Mouse (Mus musculus) left cerebral cortex, postnatal 25 days (tissue): ENCODE results near the gene Map7d1. TPM values are rescaled to one million over a fixed set of nuclear protein-coding genes. Genes with fewer than 3 reads are reported as not detected.
A peak's percentile ranks its signal among the peaks of the same experiment; 100 is the strongest.

Source experiments
- DNase-seq, 2 experiments: peaks; one replicate each; pipeline ENCODE4 v3.0.0; 2022; ENCODE audit warnings: low spot score in 2 of 2, mixed read lengths in 1 of 2
- intact Hi-C: fragments of 180-260 bp; cut with DNase I; formaldehyde crosslinking; loops from one replicate; pipeline ENCODE4 v1.15.1; 2025
- total RNA-seq, 2 experiments: library from RNA; stranded (reverse); gene quantifications; 2 replicates each; pipeline ENCODE4 v1.2.3; 2021

Gene Map7d1
- total RNA-seq: 100 to 1,000 TPM; 253 to 255 TPM

DNA sequence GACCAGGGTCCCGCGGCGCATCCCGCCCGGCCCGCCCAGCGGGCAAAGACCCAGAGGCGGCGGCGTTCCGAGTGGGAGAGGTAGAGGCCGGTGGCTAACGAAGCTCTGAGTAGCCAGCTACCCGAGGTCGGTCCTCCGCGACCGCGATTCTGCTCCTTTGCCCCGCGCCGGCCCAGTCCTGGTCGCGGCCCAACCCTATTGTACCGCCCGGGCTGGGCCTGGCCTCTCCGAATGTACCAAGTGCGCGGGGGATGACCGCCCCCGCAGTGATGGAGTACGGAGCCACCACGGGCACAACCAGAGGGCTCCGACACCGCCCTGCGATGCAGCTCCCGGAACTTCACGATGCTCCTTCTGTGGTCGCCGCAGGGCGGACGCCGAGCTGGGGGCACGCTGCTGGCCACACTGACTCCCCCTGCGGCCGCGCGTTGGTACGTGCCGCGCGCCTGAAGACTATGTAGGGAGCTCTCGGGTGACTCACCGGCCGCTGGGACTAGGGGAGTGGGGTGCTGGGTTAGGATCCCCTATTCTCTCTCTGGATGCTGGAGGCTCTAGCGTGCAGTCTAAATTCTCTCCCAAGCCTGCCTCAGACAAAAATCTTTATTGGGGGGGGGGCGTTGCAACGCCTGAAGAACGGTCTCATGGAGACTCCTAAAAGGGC lies at the start of gene Map7d1:
Gene Map7d1 (minus strand): TSS at position 213 of the 661 bp plus-strand sequence.
- intact Hi-C loops: loop anchor here (5.0 kb wide), 1 partner anchor 154 kb away; the partner anchor contains the start of gene Stk40

GRCm38 (mm10) chr4:126305428-126305827 lies 49.3 kb upstream of the Map7d1 start:
- no peak for DNase-seq
- intact Hi-C loops: no loop called here

More for the DNA sequence above, at the start of gene Map7d1:
- DNase-seq: peak; percentile 87 to 90

- no peak for DNase-seq
- intact Hi-C loops: no loop called here
Measured at GRCm38 (mm10) chr4:126303877-126304276, 47.7 kb upstream of the Map7d1 start.

GRCm38 (mm10) chr4:126301584-126302309 lies 45.6 kb upstream of the Map7d1 start:
- intact Hi-C loops: no loop called here
- DNase-seq: no peak

- DNase-seq: no peak
- intact Hi-C loops: no loop called here
Measured at GRCm38 (mm10) chr4:126300916-126301583, 44.9 kb upstream of the Map7d1 start.

- intact Hi-C loops: no loop called here
Measured at GRCm38 (mm10) chr4:126296617-126297101, 40.5 kb upstream of the Map7d1 start.

GRCm38 (mm10) chr4:126295937-126296336 lies 39.8 kb upstream of the Map7d1 start:
- DNase-seq: no peak
- intact Hi-C loops: no loop called here

More at GRCm38 (mm10) chr4:126296617-126297101, 40.5 kb upstream of the Map7d1 start:
- peak in 1 of 2 experiments; percentile 37 for DNase-seq

DNA sequence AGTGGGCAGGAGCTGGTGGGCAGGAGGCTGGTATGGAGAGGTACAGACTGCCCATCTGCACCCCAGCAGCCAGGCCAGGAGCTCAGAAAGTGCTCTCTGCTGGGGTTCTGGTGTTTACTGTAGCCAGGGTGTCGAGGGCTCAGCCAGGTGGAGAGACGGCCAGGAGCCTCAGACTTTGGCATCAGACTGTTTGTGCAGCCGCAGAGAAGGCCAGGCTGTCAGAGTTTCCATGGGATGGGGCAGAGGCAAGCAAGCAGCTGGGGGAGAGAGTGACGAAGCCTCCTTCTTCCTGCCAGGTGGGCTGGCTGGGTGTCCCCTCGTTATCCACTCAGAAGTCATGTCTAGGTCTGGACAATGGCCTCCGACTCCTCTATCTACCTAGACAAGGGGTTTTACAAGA lies 39.0 kb upstream of the Map7d1 start:
- intact Hi-C loops: no loop called here

DNA sequence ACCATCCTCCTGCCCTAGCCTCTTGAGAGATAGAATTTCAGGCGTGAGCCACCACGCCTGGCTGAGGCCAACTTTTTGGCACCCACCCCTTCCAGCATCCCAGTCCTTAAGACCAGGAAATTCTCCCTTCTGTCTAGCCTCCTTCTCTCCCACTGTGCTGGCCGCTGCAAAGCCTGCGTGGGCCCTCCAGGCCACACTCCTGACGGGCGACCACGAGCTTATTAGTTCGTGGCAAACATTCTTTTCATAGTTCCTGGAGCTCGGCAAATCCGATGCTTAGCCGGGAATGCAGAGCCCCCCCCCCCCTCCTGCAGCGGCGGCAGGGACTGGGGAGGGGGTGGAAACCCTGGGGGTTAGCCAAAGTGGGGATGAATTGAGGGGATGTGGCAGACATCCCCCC lies 35.1 kb upstream of the Map7d1 start:
- intact Hi-C loops: no loop called here
- DNase-seq: no peak

More for the DNA sequence above, 39.0 kb upstream of the Map7d1 start:
- no peak for DNase-seq

- DNase-seq: no peak
- intact Hi-C loops: no loop called here
Measured at GRCm38 (mm10) chr4:126290314-126290713, 34.2 kb upstream of the Map7d1 start.

DNA sequence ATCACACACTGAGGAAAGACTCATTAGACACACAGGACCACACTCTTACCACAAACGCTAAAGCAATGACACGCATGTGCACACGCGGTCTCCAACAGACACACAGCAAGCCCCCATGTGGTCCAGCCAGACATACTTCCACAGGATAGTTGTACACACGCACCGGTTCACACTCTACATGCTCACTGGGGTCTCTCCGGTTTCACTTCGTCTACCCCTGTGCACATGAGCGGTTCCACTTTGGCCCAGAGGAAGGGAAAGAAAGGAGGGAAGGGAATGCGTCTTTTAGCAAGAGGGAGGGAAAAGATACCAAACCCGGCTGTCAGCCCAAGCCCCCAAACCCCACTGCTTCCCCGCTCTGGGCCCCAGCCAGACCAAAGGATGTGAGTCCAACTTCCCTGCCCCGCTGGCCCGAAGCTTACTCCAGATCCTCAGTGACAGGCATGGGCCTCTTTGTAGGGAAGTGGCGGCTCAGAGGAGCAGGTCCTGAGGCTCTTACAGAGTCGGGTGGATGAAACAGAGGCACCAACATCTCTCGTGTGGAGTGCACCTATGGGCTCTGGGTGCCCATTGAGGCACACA lies 32.0 kb upstream of the Map7d1 start:
- intact Hi-C loops: no loop called here
- DNase-seq: no peak

DNA sequence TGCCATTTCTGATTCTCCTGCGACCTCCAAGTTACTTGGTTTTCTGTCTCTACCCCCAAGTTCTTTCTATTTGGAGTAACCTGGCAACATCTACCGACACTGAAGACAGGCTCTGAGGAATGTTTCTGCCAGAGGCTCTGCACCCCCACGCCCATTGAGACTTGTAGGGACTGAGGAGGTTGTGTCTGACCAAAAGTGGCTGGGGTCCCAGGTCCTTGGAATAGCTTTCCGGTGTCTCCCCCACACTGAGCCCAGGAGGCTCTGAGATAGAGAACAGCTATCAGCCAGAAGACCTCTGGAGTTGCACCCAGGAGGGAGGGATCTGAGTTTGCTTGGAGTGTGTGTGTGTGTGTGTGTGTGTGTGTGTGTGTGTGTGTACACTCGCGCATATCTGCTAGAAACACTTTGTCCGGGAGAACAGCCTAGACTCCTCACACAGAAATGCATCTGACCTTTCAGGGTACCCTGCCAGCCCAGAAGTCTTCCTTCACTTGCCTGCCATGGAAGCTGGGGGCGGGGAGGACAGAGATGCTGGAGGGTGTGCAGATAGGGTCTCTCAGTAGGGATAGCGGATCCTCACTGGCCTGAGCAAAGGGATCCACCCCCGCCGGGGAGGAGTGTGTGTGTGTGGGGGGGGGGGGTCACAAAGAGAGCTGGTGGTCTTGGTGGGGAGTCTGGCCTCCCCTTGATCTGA lies 31.3 kb upstream of the Map7d1 start:
- DNase-seq: no peak
- intact Hi-C loops: no loop called here

DNA sequence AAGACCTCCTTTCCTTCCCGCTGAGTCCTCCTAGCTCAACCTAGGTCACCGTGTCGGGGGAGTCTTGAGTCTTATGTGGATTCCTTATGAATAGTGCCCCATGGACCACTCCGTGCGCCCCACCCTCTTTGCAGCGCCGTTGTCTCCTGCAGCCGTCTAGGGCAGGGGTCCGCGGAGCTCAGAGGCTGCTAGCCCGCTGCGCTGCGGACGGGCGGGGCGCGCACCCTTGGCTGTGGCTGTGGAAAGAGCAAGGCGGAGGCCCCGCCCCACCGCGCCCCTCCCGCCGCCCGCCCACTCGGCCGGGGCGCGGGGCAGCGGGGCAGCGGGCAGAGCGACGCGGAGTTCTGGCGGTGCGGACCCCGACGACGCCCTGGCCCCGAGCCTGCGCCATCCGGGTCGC lies 30.3 kb upstream of the Map7d1 start, which contains the start of gene Col8a2:
Gene Col8a2 (plus strand): TSS at position 302 of the 400 bp plus-strand sequence.
- no peak for DNase-seq
- intact Hi-C loops: no loop called here

- intact Hi-C loops: no loop called here
Measured at GRCm38 (mm10) chr4:126283582-126283981, 27.4 kb upstream of the Map7d1 start.

DNA sequence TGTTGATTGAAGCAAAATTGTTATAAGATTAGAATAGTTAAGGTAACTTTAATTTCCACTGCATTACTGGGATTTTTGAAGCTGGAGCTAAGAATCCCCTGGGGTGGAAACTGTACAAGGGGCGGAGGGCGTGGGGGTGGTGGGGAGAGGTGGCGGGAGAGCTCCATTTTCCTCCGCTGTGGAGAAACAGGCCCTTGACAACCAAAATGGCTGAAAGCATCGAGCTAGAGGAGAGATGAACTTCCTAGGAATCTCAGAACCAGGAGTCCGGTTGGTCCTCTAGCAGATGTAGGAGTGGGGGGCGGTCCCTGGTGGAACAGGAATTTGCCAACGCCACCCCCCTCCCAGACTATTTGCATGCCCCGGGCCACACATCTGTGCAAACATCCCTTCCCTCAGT lies 25.6 kb upstream of the Map7d1 start:
- no peak for DNase-seq
- intact Hi-C loops: no loop called here

More at GRCm38 (mm10) chr4:126283582-126283981, 27.4 kb upstream of the Map7d1 start:
- DNase-seq: no peak

DNA sequence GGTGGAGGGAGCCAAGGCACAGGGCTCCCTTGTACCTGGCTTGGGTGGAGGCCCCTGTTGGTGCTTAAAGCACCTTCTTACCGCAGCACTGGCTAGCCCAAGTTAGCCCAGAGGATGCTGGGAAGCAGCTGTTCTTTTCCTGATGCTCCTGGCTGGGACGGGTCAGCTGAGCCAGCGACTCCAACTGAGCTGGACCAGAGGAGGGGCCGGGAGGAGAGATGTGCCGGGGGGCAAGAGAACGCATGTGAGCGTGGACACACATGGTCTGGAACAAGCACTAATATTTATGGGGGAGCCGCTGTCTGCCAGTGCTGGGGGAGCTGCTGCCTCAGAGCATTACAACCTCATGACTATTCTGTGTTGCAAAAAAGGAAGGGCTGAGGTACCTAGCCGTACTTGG lies 22.8 kb upstream of the Map7d1 start:
- no peak for DNase-seq
- intact Hi-C loops: loop anchor here (2.0 kb wide), 1 partner anchor 30 kb away; no protein-coding TSS in a partner anchor

DNA sequence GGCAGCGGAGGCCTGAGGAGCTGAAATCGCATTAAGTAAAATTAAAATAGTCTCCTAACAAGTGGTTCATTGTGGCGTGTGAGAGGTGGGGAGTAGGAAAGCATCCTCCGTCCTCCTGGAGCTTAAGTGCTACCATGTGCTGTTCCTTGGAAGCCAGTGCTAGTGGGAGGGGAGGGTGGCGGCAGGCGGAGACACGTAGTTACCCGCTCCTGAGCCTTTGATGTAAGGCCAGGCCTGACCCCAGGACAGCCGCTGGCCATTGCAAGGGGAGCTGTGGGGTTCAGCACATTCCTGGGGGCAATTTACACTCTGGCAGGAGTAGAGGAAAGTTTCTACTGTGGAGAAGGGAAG lies 22.4 kb upstream of the Map7d1 start:
- DNase-seq: no peak
- intact Hi-C loops: loop anchor here (2.0 kb wide), 1 partner anchor 30 kb away; no protein-coding TSS in a partner anchor

DNA sequence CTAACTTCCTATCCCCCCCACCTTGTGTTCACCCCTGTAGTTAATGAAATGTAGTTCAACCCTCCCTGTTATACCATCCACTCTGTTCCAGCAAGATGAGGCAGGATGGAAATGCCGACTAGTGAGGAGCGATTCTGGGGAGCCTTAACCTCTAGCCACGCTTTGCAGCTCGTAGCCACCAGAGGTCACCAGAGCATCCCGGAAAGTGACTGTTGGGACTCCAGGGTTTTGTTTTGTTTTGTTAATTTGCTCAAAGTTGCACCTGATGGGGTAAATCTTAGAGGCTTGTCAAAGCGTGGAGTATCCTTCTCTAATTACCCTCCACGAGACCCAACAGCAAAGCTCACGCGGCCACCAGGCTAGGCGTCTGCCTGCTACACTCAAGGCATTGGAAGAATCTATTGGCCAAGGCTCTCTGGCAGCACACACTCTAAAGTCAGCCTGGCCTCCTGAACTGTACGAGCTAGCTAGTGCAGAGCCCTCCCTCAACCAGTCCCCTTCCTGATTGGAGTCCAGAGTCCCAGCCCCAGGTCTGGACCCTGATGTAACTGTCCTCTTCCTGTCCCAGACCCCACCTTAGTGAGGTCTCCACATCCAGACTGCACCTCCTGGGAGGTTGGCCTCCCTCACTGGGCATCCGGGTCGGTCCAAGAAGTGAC lies 21.9 kb upstream of the Map7d1 start:
- peak in 1 of 2 experiments; percentile 22 for DNase-seq

GRCm38 (mm10) chr4:126275681-126276131 lies 19.6 kb upstream of the Map7d1 start:
- intact Hi-C loops: no loop called here
- DNase-seq: no peak

More for the DNA sequence above, 21.9 kb upstream of the Map7d1 start:
- intact Hi-C loops: loop anchor here (2.0 kb wide), 1 partner anchor 31 kb away; no protein-coding TSS in a partner anchor
